Mouse (Mus musculus) testis, adult 2 months (tissue): ENCODE measurements around the gene Hpse2.

Source experiments
- CTCF ChIP-seq: fragments of 200-500 bp; IDR thresholded peaks from 2 replicates; pipeline ENCODE4 v1.5.1; 2012; ENCODE audit warnings: low read depth, mild to moderate bottlenecking, inconsistent platforms, low read length, moderate library complexity; ENCODE audit not compliant: control insufficient read depth, insufficient read depth, insufficient replicate concordance
- POLR2A ChIP-seq: fragments of 200-500 bp; IDR thresholded peaks from 2 replicates; pipeline ENCODE4 v1.6.1; 2012; ENCODE audit warnings: low read depth, mild to moderate bottlenecking, inconsistent platforms, low read length, moderate library complexity; ENCODE audit not compliant: control insufficient read depth

GRCm38 (mm10) chr19:42839118-42839517, 549.0 kb downstream of the Hpse2 start:
- TF ChIP-seq POLR2A (no peak), CTCF (no peak)
